Mouse (Mus musculus) T-cell, adult 2 months (primary cell): Measurements from ENCODE around the gene Vmn1r135.
"Not testable (repeated sequence)": the region's sequence is repeated elsewhere in the genome, so short reads cannot be mapped to it uniquely, and the experiment has no call there.

Experiments
- DNase-seq: peaks from one replicate; pipeline ENCODE4 v3.0.0; 2022; ENCODE audit warnings: low spot score

Vmn1r135 gene

DNA sequence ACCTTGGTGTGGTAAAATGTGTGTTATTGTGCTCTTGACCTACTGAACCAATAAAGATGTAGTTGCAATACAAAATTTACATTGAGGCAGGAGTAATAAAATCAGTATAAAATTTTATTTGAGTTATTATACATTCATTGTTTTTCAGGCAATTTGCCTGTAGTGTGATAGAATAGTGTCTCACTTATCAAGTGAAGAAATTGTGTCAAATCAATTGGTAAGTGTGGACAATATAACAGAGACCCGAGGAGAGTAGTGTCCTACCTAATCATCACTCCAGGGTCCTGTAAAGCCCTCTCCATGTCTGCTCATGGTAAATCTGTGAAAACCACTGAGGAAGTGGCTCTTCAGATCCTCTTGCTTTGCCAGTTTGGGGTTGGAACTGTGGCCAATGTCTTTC lies at the start of gene Vmn1r135:
TSS of gene Vmn1r135 (plus strand) at position 301 of the 400 bp plus-strand sequence.
- not testable (repeated sequence) for DNase-seq

DNA sequence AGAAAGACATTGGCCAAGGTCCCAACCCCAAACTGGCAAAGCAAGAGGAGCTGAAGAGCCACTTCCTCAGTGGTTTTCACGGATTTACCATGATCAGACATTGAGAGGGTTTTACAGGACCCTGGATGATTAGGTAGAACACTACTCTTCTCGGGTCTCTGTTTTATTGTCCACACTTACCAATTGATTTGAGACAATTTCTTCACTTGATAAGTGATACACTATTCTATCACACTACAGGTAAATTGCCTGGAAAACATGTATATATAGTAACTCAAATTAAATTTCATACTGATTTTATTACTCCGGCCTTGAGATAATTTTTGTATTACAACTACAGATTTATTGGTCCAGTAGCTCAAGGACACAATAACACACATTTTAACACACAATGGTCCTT lies 35.5 kb upstream of the Vmn1r135 start, which contains the start of gene Gm4177:
TSS of gene Gm4177 (minus strand) at position 101 of the 400 bp plus-strand sequence.
- not testable (repeated sequence) for DNase-seq

DNA sequence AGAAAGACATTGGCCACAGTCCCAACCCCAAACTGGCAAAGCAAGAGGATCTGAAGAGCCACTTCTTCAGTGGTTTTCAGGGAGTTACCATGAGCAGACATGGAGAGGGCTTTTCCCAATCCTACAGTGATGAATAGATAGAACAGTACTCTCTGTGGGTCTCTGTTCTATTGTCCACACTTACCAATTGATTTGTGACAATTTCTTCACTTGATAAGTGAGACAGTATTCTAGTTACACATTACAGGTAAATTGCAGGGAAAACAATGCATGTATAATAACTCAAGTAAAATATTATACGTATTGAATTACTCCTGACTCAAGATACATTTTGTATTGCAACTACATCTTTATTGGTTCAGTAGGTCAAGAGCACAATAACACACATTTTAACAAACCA lies 12.0 kb downstream of the Vmn1r135 start, which contains the start of gene Gm5725:
TSS of gene Gm5725 (minus strand) at position 101 of the 400 bp plus-strand sequence.
- not testable (repeated sequence) for DNase-seq
